Mouse (Mus musculus): ENCODE results near the gene Olfr935. TPM values are rescaled to one million over a fixed set of nuclear protein-coding genes. Genes with fewer than 3 reads are reported as not detected.

Gene Olfr935
- polyA plus RNA-seq (2016; fragmentation: Nextera tagmentation; extraction: Ambion mirVana) = not detected in 2 replicates

DNA sequence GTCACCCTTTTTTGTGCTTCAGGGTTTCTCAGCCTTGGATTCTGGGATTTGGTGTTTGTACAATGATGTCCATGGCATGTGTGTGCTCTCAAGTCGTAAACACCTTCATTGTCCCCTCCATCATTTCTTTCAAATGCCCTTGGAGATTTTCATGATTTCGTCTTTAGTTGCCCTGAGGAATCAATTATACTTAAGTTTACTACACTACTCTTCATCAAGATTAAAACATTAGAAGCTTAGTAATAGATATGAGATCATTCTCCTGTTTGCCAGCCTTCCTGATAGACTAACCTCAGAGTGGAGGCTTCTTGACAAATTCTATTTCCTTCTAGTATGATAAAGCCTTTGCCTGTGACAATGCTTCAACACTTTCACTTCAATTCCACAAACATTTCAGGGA is at the start of gene Olfr935:
Gene Olfr935 (minus strand): TSS at position 101 of the 400 bp plus-strand sequence.
- Histone ChIP-seq H3K27ac (no peak within 1 kb of the TSS), H3K9me3 (no peaks in the 10 kb centered on the region), H3K4me1 (no peaks in the 10 kb centered on the region), H3K9ac (no peak within 1 kb of the TSS), H3K4me3 (no peak within 1 kb of the TSS), H3K27me3 (no peaks in the 10 kb centered on the region), H3K4me2 (replicated peaks) (no peak within 1 kb of the TSS), H3K36me3 (no peaks in the 10 kb centered on the region)
- 71% methylated on average over 2 of the region's 2 CpGs for WGBS
- no peak for ATAC-seq (ENCODE audit: insufficient number of reproducible peaks, insufficient read depth, low FRiP score, low TSS enrichment)

DNA sequence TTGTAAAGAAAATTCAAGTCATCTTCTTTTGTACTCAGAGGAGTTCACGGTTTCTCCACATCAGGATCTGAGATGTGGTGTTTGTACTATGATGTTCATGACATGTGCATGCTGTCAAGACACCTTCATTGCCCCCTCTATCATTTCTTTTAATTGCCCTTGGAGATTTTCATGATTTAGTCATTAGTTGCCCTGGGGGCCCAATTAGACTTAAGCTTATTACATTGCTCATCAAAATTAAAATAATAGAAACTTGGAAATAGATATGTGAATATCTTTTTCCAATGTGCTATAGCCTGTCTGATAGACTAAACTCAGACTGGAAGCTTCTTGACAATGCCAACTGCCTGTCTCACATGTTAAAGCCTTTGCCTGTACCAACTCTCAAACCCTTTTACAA is 23.8 kb upstream of the Olfr935 start, which contains the start of gene Olfr146:
Gene Olfr146 (minus strand): TSS at position 101 of the 400 bp plus-strand sequence.
- no peaks in the 10 kb centered on the region for H3K9me3 ChIP-seq
- no peak within 1 kb of the TSS for H3K4me2 ChIP-seq (replicated peaks)
- no peak within 1 kb of the TSS for H3K27ac ChIP-seq
- 87% methylated on average over 1 of the region's 1 CpGs for WGBS
- no peaks in the 10 kb centered on the region for H3K4me1 ChIP-seq
- no peaks in the 10 kb centered on the region for H3K36me3 ChIP-seq
- no peak within 1 kb of the TSS for H3K9ac ChIP-seq
- H3K4me3 ChIP-seq = no peak within 1 kb of the TSS
- ATAC-seq (ENCODE audit: insufficient number of reproducible peaks, insufficient read depth, low FRiP score, low TSS enrichment) = no peak
- H3K27me3 ChIP-seq = no peaks in the 10 kb centered on the region

DNA sequence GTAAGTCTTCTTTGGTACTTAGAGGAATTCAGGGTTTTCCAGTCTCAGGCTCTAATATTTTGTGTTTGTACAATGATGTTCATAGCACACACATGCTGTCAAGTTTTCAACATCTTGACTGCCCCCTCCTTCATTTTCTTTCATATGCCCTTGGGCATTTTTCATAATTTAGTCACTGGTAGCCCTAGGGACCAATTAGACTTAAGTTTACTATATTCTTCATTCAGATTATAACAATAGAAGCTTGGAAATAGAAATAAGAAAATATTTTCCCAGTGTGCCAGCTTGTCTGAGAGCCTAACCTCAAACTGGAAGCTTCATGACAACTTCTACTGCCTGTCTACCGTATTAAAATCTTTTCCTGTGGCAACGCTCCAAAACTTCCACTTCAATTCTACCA is 11.3 kb downstream of the Olfr935 start, which contains the start of gene Olfr934:
Gene Olfr934 (minus strand): TSS at position 101 of the 400 bp plus-strand sequence.
- 92% methylated on average over 2 of the region's 2 CpGs for WGBS
- H3K27ac ChIP-seq = no peak within 1 kb of the TSS
- H3K9me3 ChIP-seq = no peaks in the 10 kb centered on the region
- H3K36me3 ChIP-seq = no peaks in the 10 kb centered on the region
- H3K27me3 ChIP-seq = no peaks in the 10 kb centered on the region
- no peak within 1 kb of the TSS for H3K4me3 ChIP-seq
- no peak within 1 kb of the TSS for H3K4me2 ChIP-seq (replicated peaks)
- ATAC-seq (ENCODE audit: insufficient number of reproducible peaks, insufficient read depth, low FRiP score, low TSS enrichment) = no peak
- H3K4me1 ChIP-seq = no peaks in the 10 kb centered on the region
- no peak within 1 kb of the TSS for H3K9ac ChIP-seq

DNA sequence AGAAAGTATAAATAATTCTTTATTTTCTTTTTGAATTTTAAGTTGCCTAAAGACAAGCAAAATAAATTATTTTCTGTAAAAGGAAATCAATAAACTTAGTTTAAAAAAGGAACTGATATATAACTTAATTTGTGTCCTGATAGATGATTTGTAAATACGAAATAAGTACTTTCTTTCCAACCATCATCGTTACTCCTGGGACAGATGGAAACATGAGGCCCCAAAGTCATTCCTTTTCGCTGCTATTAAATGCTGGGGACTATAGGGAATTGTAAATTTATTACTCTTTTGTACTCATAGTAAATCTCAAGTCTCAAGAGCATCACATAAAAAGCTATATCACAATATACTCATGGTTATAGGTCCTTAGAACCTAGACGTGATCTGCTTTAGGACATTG is 27.5 kb downstream of the Olfr935 start, which contains the start of gene Olfr933:
Gene Olfr933 (plus strand): TSS at position 301 of the 400 bp plus-strand sequence.
- no peak for ATAC-seq (ENCODE audit: insufficient number of reproducible peaks, insufficient read depth, low FRiP score, low TSS enrichment)
- H3K9me3 ChIP-seq = no peaks in the 10 kb centered on the region
- no peaks in the 10 kb centered on the region for H3K36me3 ChIP-seq
- H3K4me2 ChIP-seq (replicated peaks) = no peak within 1 kb of the TSS
- no peak within 1 kb of the TSS for H3K9ac ChIP-seq
- H3K4me1 ChIP-seq = no peaks in the 10 kb centered on the region
- H3K27ac ChIP-seq = no peak within 1 kb of the TSS
- no peaks in the 10 kb centered on the region for H3K27me3 ChIP-seq
- H3K4me3 ChIP-seq = no peak within 1 kb of the TSS
- WGBS = 75% methylated on average over 4 of the region's 4 CpGs

DNA sequence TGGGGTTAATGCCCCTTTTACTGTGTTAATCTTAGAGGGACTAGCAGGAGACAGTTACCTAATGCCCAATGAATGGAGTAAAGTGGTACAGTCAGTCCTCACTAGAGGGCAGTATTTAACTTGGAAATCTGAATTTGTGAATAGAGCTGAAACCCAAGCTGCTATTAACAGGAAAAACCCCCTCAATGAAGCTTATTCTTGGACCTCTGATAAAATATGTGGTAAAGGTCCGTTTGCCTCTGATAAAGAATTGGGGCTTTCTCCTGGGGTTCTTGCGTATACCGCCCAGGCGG is 45.4 kb downstream of the Olfr935 start:
- Histone ChIP-seq H3K9me3 (no peaks in the 10 kb centered on the region), H3K27ac (no peak overlapping the region), H3K27me3 (no peaks in the 10 kb centered on the region), H3K36me3 (no peaks in the 10 kb centered on the region), H3K9ac (no peak overlapping the region), H3K4me2 (replicated peaks) (no peak overlapping the region), H3K4me3 (no peak overlapping the region), H3K4me1 (no peaks in the 10 kb centered on the region)
- 87% methylated on average over 4 of the region's 4 CpGs for WGBS
- ATAC-seq (ENCODE audit: insufficient number of reproducible peaks, insufficient read depth, low FRiP score, low TSS enrichment) = no peak

DNA sequence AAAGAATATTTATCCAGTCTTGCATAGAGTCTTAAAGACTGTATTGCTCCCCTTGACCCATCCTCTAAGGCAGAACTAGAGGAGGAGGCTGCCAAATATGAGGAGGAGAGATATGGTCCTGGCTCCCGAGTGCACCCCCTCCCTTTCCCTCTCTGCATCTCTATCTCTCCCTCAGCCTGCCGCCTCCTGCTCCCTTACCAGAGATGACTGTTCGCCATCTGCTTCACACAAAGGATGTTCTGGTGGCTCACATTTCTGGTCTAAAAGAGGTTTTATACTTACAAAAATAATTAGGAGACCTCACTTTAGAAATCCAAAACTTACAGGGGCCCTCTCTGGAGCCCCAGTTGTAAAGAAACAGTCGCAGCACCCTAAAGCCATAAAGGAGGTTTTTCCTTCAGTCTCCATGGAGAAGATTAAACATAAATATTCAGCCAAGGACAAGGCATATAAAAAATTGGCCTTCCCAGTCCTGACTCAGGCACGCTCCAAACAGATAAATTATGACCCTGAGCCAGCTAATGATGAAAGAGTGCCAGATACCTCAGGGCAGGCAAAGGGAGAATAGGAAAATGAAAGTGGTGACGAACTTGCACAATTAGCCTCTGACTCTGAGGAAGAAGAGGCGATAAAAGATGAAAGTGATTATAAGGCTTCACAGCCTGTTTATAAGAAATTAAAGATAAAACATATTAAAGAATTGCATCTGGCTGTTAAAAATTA is 45.9 kb downstream of the Olfr935 start:
- no peaks in the 10 kb centered on the region for H3K27me3 ChIP-seq
- no peak overlapping the region for H3K4me3 ChIP-seq
- no peak overlapping the region for H3K9ac ChIP-seq
- no peak for ATAC-seq (ENCODE audit: insufficient number of reproducible peaks, insufficient read depth, low FRiP score, low TSS enrichment)
- H3K27ac ChIP-seq = no peak overlapping the region
- WGBS = 83% methylated on average over 7 of the region's 7 CpGs
- no peak overlapping the region for H3K4me2 ChIP-seq (replicated peaks)
- no peaks in the 10 kb centered on the region for H3K4me1 ChIP-seq
- no peaks in the 10 kb centered on the region for H3K36me3 ChIP-seq
- no peaks in the 10 kb centered on the region for H3K9me3 ChIP-seq

Small RNA genes lying within 50 kb of the gene (microRNA-seq; reads per million reads assigned to microRNA genes)
- gene Gm25529 = not detected

Other genes with a start within 250 kb of the Olfr935 start
- gene Olfr920, start 247.4 kb downstream of the Olfr935 start, polyA plus RNA-seq (2016; fragmentation: Nextera tagmentation; extraction: Ambion mirVana) = 0.04 TPM in 1 of 2 replicates, not detected in the other
- not detected in 2 replicates for gene Olfr921, start 226.6 kb downstream of the Olfr935 start, polyA plus RNA-seq (2016; fragmentation: Nextera tagmentation; extraction: Ambion mirVana)
- not detected in 2 replicates for gene Olfr922, start 185.1 kb downstream of the Olfr935 start, polyA plus RNA-seq (2016; fragmentation: Nextera tagmentation; extraction: Ambion mirVana)
- not detected in 2 replicates for gene Olfr923, start 173.1 kb downstream of the Olfr935 start, polyA plus RNA-seq (2016; fragmentation: Nextera tagmentation; extraction: Ambion mirVana)
- gene Olfr924, start 155.2 kb downstream of the Olfr935 start, polyA plus RNA-seq (2016; fragmentation: Nextera tagmentation; extraction: Ambion mirVana) = not detected in 2 replicates
- gene Olfr26, start 144.6 kb downstream of the Olfr935 start, polyA plus RNA-seq (2016; fragmentation: Nextera tagmentation; extraction: Ambion mirVana) = not detected in 2 replicates
- not detected in 2 replicates for gene Olfr926, start 122.6 kb downstream of the Olfr935 start, polyA plus RNA-seq (2016; fragmentation: Nextera tagmentation; extraction: Ambion mirVana)
- not detected in 2 replicates for gene Olfr930, start 69.9 kb downstream of the Olfr935 start, polyA plus RNA-seq (2016; fragmentation: Nextera tagmentation; extraction: Ambion mirVana)
- not detected in 2 replicates for gene Olfr933, start 27.4 kb downstream of the Olfr935 start, polyA plus RNA-seq (2016; fragmentation: Nextera tagmentation; extraction: Ambion mirVana)
- not detected in 2 replicates for gene Olfr934, start 11.4 kb downstream of the Olfr935 start, polyA plus RNA-seq (2016; fragmentation: Nextera tagmentation; extraction: Ambion mirVana)
- not detected in 2 replicates for gene Olfr146, start 23.7 kb upstream of the Olfr935 start, polyA plus RNA-seq (2016; fragmentation: Nextera tagmentation; extraction: Ambion mirVana)
- gene Olfr937, start 65.3 kb upstream of the Olfr935 start, polyA plus RNA-seq (2016; fragmentation: Nextera tagmentation; extraction: Ambion mirVana) = not detected in 2 replicates
- not detected in 2 replicates for gene Olfr938, start 79.2 kb upstream of the Olfr935 start, polyA plus RNA-seq (2016; fragmentation: Nextera tagmentation; extraction: Ambion mirVana)
- gene Olfr27, start 128.4 kb upstream of the Olfr935 start, polyA plus RNA-seq (2016; fragmentation: Nextera tagmentation; extraction: Ambion mirVana) = not detected in 2 replicates
- not detected in 2 replicates for gene Olfr943, start 166.6 kb upstream of the Olfr935 start, polyA plus RNA-seq (2016; fragmentation: Nextera tagmentation; extraction: Ambion mirVana)
- gene Olfr944, start 202.2 kb upstream of the Olfr935 start, polyA plus RNA-seq (2016; fragmentation: Nextera tagmentation; extraction: Ambion mirVana) = not detected in 2 replicates

Measured in embryonic facial prominence, embryonic 12.5 days (tissue).